Mouse (Mus musculus): ENCODE data around the gene Utp14a. TPM values are rescaled to one million over a fixed set of nuclear protein-coding genes. Genes with fewer than 3 reads are reported as not detected.

The Utp14a gene
- polyA plus RNA-seq, 1 experiment from 2014 or later: 9.0 TPM

DNA sequence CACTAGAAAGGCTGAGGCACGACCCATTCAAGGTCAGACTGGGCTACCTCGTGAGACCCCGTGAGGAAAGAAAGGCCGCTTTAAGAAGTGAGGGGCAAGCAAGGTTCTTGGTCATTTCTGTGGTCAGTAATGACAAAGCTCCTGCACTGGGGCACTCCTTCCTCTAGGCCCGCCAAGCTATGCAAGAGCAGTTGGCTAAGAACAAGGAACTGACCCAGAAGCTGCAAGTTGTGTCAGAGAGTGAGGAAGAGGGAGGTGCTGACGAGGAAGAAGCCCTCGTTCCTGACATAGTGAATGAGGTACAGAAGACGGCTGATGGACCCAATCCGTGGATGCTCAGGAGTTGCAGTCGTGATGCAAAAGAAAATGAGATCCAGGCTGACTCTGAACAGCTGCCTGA is 18.0 kb downstream of the Utp14a start:
- H3K27me3 ChIP-seq: no peaks in the 10 kb centered on the region
- no peak overlapping the region for H3K4me2 ChIP-seq
- no peak overlapping the region for H3K4me3 ChIP-seq
- WGBS: 87% methylated on average over 10 of the region's 10 CpGs
- H3K36me3 ChIP-seq: no peaks in the 10 kb centered on the region
- ATAC-seq (replicated peaks; ENCODE audit: insufficient number of reproducible peaks, insufficient read depth, low FRiP score, low read depth): no peak
- no peaks in the 10 kb centered on the region for H3K9me3 ChIP-seq (replicated peaks)
- H3K4me1 ChIP-seq (replicated peaks): no peaks in the 10 kb centered on the region
- no peak overlapping the region for H3K9ac ChIP-seq
- no peak overlapping the region for H3K27ac ChIP-seq

DNA sequence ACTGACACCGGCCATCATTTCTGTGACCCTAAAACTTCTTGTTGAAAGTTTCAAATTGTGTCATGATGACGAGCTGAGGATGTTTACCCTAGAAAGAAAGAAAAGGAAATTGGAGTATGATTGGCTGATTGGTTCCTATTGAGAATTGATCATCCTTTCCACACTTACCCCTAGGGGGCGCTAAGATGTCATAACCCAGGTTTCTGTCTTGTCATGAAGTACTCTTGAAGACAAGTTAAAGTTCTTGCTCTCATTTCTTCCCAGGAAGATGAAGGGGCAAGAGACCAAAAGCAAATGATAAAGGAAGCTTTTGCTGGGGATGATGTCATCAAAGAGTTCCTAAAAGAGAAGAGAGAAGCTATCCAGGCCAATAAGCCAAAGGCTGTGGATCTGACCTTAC is 21.4 kb downstream of the Utp14a start:
- Histone ChIP-seq H3K4me1 (replicated peaks) (no peaks in the 10 kb centered on the region), H3K4me3 (no peak overlapping the region), H3K9me3 (replicated peaks) (no peaks in the 10 kb centered on the region), H3K27ac (no peak overlapping the region), H3K27me3 (no peaks in the 10 kb centered on the region), H3K36me3 (no peaks in the 10 kb centered on the region), H3K9ac (no peak overlapping the region), H3K4me2 (no peak overlapping the region)
- ATAC-seq (replicated peaks; ENCODE audit: insufficient number of reproducible peaks, insufficient read depth, low FRiP score, low read depth): no peak
- 39% methylated on average over 3 of the region's 3 CpGs for WGBS

DNA sequence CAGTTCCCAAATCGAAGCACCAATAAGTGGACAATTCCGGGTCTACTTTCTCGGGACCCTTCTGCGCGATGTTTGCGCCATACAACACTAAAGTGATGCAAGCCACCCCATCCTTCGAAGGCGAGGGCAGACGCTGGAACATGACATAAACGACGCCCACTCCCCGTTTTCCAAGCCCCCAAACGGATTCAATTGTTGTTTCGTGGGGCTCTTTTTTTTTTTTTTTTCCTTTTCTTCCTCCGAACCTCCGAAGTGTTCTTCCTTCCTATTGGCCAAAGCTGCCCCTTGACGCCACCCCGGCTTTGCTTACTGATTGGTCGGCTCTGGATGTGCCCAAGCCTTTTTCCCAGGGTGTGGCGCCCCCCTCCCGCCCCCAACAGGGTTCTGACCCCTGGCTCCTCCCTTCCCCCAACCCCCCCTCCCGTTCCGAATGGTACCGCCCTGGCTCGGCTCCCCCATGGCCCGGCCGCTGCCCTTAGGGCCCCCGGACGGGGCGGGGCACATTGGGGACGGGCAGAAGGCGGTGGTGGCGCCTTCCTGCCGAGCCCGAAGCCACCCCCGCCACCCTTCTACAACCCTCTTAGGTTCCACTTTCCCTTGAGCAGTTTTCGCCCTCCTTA is 27.8 kb downstream of the Utp14a start:
- Histone ChIP-seq H3K27ac (peak overlapping the region; percentile 93), H3K9ac (peak overlapping the region; percentile 60), H3K36me3 (no peaks in the 10 kb centered on the region), H3K4me1 (replicated peaks) (no peaks in the 10 kb centered on the region), H3K4me2 (peak overlapping the region; percentile 71), H3K27me3 (no peaks in the 10 kb centered on the region), H3K9me3 (replicated peaks) (no peaks in the 10 kb centered on the region), H3K4me3 (peak overlapping the region; percentile 59)
- 9% methylated on average over 31 of the region's 37 CpGs for WGBS
- ATAC-seq (replicated peaks; ENCODE audit: insufficient number of reproducible peaks, insufficient read depth, low FRiP score, low read depth): peak; percentile 85

DNA sequence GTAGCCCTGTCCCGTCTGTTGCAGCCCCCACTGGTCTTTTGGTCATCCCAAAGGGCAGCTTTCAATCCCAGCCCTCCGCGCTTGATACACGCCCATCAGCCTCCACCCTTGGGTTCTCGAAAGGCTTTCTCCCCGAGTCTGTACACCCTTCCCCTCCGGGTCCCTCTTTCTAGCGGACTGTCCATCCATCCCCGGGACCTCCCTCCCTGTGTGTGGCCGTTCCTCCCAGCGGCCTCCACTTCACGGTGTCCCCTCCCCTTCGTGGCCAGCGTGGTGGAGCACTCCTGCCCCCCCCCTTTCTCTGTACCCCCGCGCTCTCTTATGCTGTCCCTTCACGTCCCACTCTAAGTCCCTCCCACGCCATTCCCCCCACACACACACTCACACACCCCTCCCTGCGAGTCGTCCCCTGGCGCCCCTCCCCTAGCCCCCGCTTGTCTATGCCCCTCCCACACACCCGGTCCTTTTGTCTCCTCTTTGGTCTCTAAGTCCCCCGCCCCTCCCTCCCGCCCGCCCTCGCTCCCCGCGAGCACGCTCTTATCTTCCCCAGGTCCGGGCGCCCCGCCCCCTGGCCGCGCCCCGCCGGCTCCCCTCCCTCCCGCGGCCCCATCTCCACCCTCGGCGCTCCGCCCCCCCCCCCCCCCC is 28.5 kb downstream of the Utp14a start:
- H3K9ac ChIP-seq: peak overlapping the region; percentile 60
- peak overlapping the region; percentile 71 for H3K4me2 ChIP-seq
- H3K9me3 ChIP-seq (replicated peaks): no peaks in the 10 kb centered on the region
- no peaks in the 10 kb centered on the region for H3K36me3 ChIP-seq
- no peaks in the 10 kb centered on the region for H3K4me1 ChIP-seq (replicated peaks)
- H3K27me3 ChIP-seq: no peaks in the 10 kb centered on the region
- WGBS: 6% methylated on average over 23 of the region's 42 CpGs
- ATAC-seq (replicated peaks; ENCODE audit: insufficient number of reproducible peaks, insufficient read depth, low FRiP score, low read depth): peak; percentile 85
- H3K4me3 ChIP-seq: peak overlapping the region; percentile 59
- H3K27ac ChIP-seq: peak overlapping the region; percentile 93

DNA sequence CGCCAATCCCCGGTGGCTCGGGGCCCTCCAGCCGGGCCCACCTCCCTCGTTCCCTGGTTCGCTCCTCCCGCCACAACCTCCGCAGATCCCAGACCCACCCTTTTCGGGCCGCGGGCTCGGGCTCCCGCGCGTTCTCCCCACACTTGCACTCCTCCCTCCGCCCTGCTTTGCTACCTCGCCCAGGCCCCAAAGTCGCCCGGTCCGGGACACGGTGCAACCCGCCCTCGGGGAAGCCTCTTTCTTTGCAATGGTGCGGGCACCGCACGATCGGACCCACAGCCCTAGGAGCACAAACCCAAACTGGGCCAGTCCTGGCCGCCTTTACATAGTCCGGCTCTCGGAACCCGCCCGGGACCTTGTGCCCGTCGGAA is 29.0 kb downstream of the Utp14a start:
- peak overlapping the region; percentile 59 for H3K4me3 ChIP-seq
- no peaks in the 10 kb centered on the region for H3K9me3 ChIP-seq (replicated peaks)
- WGBS: 10% methylated on average over 19 of the region's 34 CpGs
- ATAC-seq (replicated peaks; ENCODE audit: insufficient number of reproducible peaks, insufficient read depth, low FRiP score, low read depth): no peak; the same call in 1 of the 2 replicates
- no peaks in the 10 kb centered on the region for H3K27me3 ChIP-seq
- H3K9ac ChIP-seq: peak overlapping the region; percentile 56
- no peaks in the 10 kb centered on the region for H3K4me1 ChIP-seq (replicated peaks)
- no peak overlapping the region for H3K27ac ChIP-seq
- H3K4me2 ChIP-seq: peak overlapping the region; percentile 71
- H3K36me3 ChIP-seq: no peaks in the 10 kb centered on the region

DNA sequence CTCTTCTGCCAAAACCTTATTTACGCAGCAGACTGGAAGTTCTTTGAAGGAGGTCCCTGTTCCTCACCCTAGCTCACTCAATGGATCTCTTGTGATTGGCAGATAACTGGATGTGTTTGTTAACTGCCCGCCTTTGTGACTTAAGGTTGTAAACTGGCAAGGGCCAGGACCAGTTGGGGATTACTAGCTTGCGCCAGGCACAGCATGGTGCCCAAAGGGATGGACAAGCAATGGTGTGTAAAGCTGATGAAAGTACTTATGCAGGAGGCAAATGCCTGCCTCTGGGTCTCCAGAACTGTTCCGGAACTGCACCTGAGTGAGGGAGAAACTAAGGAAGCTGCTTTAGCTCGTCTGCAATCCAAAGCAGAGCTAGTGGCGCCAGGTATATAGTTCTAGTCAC is 29.8 kb downstream of the Utp14a start:
- no peak for ATAC-seq (replicated peaks; ENCODE audit: insufficient number of reproducible peaks, insufficient read depth, low FRiP score, low read depth)
- Histone ChIP-seq H3K27me3 (no peaks in the 10 kb centered on the region), H3K4me3 (no peak overlapping the region), H3K9me3 (replicated peaks) (no peaks in the 10 kb centered on the region), H3K4me1 (replicated peaks) (no peaks in the 10 kb centered on the region), H3K36me3 (no peaks in the 10 kb centered on the region), H3K9ac (no peak overlapping the region), H3K4me2 (no peak overlapping the region), H3K27ac (no peak overlapping the region)
- 52% methylated on average over 6 of the region's 6 CpGs for WGBS

DNA sequence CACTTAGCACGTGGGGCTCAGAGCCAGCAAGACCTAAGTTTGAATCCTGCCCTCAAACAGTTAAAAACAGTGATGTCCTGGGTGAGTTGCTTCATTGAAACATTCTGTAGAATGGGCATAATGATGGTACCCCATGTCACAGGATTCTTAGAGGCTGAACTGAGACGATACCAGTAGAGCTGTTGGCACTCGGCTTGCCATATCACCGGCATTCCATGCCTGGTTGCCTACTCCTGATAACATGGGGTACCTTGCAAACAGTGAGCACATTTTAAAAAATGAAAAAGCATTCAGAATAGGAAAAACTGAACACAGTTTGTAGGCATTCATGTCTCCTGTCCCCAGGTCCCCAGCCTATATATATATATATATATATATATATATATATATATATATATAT is 31.3 kb downstream of the Utp14a start:
- no peak overlapping the region for H3K9ac ChIP-seq
- H3K4me1 ChIP-seq (replicated peaks): no peaks in the 10 kb centered on the region
- H3K4me2 ChIP-seq: no peak overlapping the region
- no peaks in the 10 kb centered on the region for H3K9me3 ChIP-seq (replicated peaks)
- 64% methylated on average over 4 of the region's 4 CpGs for WGBS
- no peak overlapping the region for H3K4me3 ChIP-seq
- H3K27ac ChIP-seq: no peak overlapping the region
- no peak for ATAC-seq (replicated peaks; ENCODE audit: insufficient number of reproducible peaks, insufficient read depth, low FRiP score, low read depth)
- H3K27me3 ChIP-seq: no peaks in the 10 kb centered on the region
- H3K36me3 ChIP-seq: no peaks in the 10 kb centered on the region

DNA sequence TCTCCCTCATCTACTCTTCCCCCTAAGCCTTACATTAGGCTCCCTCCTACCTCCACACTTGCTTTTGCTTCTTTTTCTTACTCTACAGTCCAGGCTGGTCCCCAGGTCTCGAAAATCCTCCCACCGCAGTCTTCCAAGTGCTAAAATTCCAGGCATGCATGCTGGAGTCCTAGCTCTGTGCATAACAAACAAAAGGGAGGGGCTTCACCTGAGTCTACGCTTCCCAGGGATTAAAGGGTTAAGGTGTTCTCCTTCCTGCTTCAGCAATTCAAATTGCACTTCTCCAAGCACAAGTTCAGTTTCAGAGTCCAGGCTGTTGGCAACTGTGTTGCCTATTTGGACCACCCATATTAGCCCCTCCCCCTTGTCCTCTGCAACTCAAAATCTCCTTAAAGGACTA is 34.8 kb downstream of the Utp14a start:
- Histone ChIP-seq H3K9ac (no peak overlapping the region), H3K4me3 (no peak overlapping the region), H3K27me3 (no peaks in the 10 kb centered on the region), H3K9me3 (replicated peaks) (no peaks in the 10 kb centered on the region), H3K4me2 (no peak overlapping the region), H3K4me1 (replicated peaks) (no peaks in the 10 kb centered on the region), H3K36me3 (no peaks in the 10 kb centered on the region), H3K27ac (no peak overlapping the region)
- no peak for ATAC-seq (replicated peaks; ENCODE audit: insufficient number of reproducible peaks, insufficient read depth, low FRiP score, low read depth)
- 33% methylated on average over 3 of the region's 3 CpGs for WGBS

DNA sequence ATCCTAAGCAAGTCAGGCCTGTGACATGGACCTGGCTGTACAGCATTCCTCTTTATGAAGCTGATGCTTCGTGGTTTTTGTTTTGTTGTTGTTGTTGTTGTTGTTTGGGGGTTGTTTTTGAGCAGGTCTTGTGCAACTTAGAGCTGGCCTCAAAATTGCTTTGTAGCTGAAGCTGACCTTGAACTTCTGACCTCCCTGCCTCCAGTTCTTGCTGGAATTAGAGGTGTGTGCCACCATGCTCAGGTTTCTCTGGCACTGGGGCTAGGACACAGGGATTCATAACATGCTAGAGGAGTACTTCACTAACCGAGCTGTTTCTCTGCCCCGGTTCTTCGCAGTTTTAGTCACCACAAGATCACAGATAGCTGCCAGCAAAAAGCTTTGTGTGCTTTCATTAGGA is 48.7 kb downstream of the Utp14a start:
- H3K4me2 ChIP-seq: no peak overlapping the region
- H3K4me1 ChIP-seq (replicated peaks): no peaks in the 10 kb centered on the region
- H3K4me3 ChIP-seq: no peak overlapping the region
- H3K9me3 ChIP-seq (replicated peaks): no peaks in the 10 kb centered on the region
- no peaks in the 10 kb centered on the region for H3K36me3 ChIP-seq
- no peak overlapping the region for H3K27ac ChIP-seq
- H3K9ac ChIP-seq: no peak overlapping the region
- no peaks in the 10 kb centered on the region for H3K27me3 ChIP-seq
- WGBS: 70% methylated on average over 4 of the region's 4 CpGs
- ATAC-seq (replicated peaks; ENCODE audit: insufficient number of reproducible peaks, insufficient read depth, low FRiP score, low read depth): no peak

DNA sequence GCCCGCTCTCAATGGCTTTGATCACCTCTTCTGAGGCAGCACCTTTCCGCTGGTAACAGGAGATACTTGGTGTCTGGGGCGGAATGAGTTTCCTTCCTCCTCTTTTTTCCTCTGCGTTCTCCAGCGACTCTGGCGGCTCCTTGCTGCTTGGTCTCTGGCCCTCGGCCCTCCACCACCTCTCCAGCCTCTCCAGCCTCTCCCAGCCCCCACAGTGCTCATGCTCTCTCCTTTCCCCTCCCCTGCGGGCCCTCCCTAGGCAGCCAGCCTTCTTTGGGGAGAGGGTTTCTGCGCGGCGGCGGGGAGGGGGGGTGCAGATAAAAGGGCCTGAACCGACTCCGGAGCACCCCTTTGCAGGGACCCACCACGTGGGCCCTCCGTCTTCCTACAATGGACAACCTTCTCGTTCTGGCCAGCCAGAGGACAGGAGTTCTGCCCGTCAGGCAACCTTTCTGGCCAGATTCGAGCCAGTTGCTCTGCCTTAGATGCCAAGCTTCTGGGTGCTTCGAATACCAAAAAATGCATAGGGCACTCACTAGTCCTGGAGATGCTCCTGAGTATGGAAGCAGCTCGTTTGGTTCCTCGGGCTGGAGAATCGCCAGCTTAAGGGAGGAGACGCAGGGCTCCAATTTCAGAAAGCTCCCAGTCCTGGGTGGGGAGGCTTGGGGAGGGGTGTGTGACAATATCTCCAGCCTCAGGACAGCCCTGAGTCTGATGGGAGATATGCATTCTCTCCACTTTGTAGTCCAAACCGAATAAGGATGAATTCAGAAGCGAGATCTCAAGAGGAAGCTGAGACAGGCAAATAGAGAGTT is 54.2 kb downstream of the Utp14a start:
- Histone ChIP-seq H3K4me1 (replicated peaks) (peaks cover 8% of the 10 kb centered on the region; the same call in 1 of the 2 replicates), H3K9me3 (replicated peaks) (no peaks in the 10 kb centered on the region), H3K4me2 (peak overlapping the region; percentile 68), H3K9ac (no peak overlapping the region), H3K27ac (no peak overlapping the region), H3K4me3 (peak overlapping the region; percentile 40), H3K36me3 (no peaks in the 10 kb centered on the region), H3K27me3 (0 out of 2 replicates have a peak, but pooled peaks cover 2% of the 10 kb centered on the region)
- ATAC-seq (replicated peaks; ENCODE audit: insufficient number of reproducible peaks, insufficient read depth, low FRiP score, low read depth): no peak
- 18% methylated on average over 22 of the region's 26 CpGs for WGBS

DNA sequence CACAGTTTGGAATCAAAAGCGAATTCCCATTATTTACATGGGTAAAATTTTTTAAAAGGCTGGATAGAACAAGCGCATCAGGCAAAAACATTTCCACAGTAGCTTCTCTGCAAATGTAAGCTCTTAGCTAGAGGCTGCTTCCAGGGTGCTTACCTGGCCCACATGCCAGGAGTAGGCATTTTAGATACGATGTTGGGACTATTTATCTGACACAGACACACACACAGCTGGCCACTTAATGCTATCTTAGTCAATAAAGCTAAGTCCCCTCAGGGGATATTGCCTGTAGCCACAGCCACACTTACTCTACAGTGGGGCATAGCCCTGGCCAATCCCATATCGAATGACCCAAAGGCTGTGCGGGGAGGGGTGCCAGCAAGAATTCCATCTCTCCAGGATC is 55.1 kb downstream of the Utp14a start:
- no peak overlapping the region for H3K4me2 ChIP-seq
- peaks cover 8% of the 10 kb centered on the region; the same call in 1 of the 2 replicates for H3K4me1 ChIP-seq (replicated peaks)
- no peaks in the 10 kb centered on the region for H3K36me3 ChIP-seq
- no peak overlapping the region for H3K27ac ChIP-seq
- WGBS: 73% methylated on average over 5 of the region's 5 CpGs
- no peak for ATAC-seq (replicated peaks; ENCODE audit: insufficient number of reproducible peaks, insufficient read depth, low FRiP score, low read depth)
- 0 out of 2 replicates have a peak, but pooled peaks cover 5% of the 10 kb centered on the region for H3K27me3 ChIP-seq
- no peak overlapping the region for H3K9ac ChIP-seq
- H3K4me3 ChIP-seq: no peak overlapping the region
- no peaks in the 10 kb centered on the region for H3K9me3 ChIP-seq (replicated peaks)
